Mouse (Mus musculus): ENCODE measurements around the gene Iqgap1.

GRCm38 (mm10) chr7:80773834-80774614, 51.8 kb downstream of the Iqgap1 start:
- TF ChIP-seq POLR2A (IDR thresholded peaks at IDR 0.05; ENCODE audit: insufficient read depth, low read length) (no peak), CTCF (IDR thresholded peaks at IDR 0.05; ENCODE audit: low read depth, low read length) (no peak)
